Mouse (Mus musculus) CD4-positive, CD25-positive, alpha-beta regulatory T cell, adult 4 months (primary cell): ENCODE results near the gene Tsen54. TPM values are rescaled to one million over a fixed set of nuclear protein-coding genes. Genes with fewer than 3 reads are reported as not detected.
A peak's percentile ranks its signal among the peaks of the same experiment; 100 is the strongest.
"Not testable (repeated sequence)": the region's sequence is repeated elsewhere in the genome, so short reads cannot be mapped to it uniquely, and the experiment has no call there.

ENCODE experiments used
- ATAC-seq: one replicate; pipeline ENCODE4 v1.8.0; 2017
- polyA plus RNA-seq, 2 experiments: library from polyadenylated mRNA; unstranded; fragments of 100-300 nt; shearing (Covaris generic); gene quantifications; one replicate each; pipeline ENCODE4 v1.2.1; 2017

The Tsen54 gene
- polyA plus RNA-seq, 2 experiments from 2014 or later, result 11.0 to 16.2 TPM

GRCm38 (mm10) chr11:115831518-115831917 is 17.0 kb downstream of the Tsen54 start:
- ATAC-seq, result no peak

- ATAC-seq, result no peak
Measured at GRCm38 (mm10) chr11:115832064-115832463, 17.5 kb downstream of the Tsen54 start.

DNA sequence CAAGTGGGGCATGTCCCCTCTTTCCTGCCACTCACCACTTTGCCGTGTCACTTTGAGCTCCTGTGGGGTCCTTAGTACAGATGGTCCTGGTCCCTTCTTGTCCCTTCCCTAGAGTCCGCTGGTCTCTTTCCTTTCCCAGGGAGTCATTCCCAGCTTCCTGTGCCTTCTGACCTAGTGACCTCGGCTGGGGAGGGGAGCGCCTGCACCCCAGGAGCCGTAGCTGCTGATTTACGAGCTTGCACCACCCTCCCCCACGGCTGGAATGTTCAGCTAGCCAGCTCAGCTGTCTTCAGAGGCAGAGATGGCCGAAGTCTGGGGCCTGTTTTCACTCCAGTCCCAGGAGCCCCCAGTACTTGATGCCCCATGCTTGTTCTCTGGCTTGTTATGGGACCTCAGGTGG is 18.0 kb downstream of the Tsen54 start:
- ATAC-seq, result no peak

DNA sequence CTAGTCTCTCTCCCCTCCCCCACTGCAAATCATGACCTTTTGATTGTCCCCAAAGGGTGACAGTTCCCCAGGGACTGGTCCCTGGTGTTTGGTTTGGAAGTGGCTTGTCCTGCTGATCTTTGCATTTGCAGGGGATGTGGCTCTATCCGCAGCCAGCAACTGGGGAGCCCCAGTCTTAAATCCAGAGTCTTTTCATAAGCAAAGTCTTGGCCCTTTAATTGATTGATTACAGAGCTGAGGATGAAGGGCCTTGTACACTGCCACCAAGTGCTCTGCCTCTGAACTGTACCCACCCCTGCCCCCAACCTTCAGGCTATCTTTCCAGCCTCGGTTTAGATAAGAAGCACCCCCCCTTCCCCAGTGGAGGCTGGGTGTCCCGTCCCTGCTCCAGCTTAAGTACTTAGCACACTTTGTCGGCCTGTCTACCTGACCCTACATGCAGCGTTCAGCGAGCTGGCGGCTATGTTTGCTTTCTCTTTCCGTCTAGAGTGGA is 18.5 kb downstream of the Tsen54 start:
- ATAC-seq, result no peak

DNA sequence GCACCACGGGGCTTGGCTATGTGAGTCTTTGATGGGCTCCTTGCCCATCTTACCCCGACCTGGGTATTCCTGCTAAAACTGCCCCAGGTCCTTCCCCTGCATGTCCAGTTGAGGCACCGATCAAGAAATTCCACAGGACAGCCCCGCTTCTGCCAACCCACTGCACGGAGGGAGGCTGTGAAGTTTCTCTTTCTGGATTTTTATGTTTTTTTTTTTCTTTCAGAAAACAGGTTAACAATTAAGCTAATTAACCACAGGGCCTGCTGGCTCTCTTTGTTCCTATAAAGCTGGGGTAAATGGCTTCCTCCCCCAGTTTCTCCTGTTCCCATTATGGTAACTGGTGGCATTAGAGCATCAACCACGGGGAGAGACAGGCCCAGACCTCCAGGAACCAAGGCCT is 19.5 kb downstream of the Tsen54 start:
- no peak for ATAC-seq

- ATAC-seq, result no peak
Measured at GRCm38 (mm10) chr11:115836656-115837395, 22.3 kb downstream of the Tsen54 start.

DNA sequence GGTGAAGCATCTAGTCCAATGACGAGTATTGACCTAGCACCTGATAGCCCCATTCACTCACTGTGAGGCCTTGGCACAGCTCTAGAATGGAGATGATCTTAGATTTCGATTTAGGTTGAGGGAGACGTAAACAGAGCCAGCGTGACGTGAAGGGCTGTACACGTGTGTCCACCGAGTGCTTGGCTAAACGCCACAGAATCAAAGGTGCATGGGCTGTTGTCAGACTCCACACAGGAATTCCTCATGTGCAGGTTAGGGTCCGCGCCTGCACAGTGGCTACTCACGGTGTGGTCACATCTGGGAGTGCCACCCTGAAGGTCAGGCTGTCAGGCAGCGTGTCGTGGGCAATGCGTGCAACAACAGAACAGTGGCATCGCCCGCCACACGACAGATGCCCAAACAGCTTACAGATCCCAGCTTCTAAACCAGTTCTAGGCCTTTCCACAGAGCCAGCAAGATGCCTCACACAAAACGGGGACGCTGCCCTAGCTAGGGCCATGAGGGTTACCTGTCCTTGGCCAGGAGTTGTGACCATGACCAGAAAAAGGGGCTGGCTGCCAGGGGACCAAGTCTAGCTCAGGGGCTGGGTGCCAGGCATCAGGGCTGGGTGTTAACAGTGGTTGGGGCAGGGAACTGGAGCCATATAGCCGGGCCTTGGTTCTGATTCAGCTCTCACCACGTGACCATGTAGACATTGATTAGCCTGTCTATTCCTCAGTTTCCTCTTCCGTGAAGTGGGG is 23.3 kb downstream of the Tsen54 start:
- ATAC-seq, result no peak

- no peak for ATAC-seq
Measured at GRCm38 (mm10) chr11:115838895-115839311, 24.4 kb downstream of the Tsen54 start.

- no peak for ATAC-seq
Measured at GRCm38 (mm10) chr11:115839732-115840131, 25.2 kb downstream of the Tsen54 start.

DNA sequence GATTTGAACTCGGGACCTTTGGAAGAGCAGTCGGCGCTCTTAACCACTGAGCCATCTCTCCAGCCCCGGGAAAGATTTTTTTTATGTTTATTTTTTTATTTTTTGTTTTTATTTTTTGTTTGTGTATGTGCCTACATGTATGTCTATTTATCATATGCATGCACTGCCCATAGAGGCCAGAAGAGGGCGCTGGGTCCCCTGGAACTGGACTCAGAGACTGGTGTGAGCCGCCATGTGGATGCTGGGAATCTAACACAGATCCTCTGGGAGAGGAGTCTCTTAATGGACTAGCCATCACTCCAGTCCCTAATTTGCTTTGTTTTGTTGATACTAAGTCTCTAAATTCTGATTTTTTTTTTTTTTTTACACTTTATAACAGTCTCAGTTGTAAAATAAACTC is 26.5 kb downstream of the Tsen54 start:
- ATAC-seq, result no peak

DNA sequence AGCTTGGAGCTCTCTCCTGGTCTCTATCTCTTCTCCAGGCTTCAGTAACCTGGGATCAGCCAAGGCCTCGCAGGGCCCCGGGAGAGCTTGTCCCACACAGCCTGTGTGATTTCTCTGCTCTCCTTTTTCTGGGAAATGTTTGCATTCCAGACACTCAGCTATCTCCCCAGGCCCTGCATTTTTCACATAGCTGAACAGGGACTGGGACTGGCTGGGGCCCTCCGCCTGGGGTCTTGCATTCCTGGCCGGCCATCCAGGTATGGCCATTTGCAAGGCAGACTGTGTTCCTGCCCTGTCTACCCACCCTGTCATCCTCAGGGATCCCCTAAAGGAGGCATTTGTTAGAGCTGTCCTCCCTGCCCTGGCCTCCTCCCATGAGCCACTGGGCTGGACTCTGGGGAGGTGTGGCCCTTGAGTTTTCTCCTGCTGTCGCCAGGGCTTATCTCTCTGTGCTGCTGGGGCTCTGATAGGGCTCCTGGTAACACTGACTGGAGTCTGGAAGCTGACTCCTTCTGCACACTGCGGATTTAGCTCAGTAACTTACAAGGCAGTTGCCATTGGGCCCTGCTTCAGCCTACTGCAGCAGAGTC is 27.5 kb downstream of the Tsen54 start:
- no peak for ATAC-seq

DNA sequence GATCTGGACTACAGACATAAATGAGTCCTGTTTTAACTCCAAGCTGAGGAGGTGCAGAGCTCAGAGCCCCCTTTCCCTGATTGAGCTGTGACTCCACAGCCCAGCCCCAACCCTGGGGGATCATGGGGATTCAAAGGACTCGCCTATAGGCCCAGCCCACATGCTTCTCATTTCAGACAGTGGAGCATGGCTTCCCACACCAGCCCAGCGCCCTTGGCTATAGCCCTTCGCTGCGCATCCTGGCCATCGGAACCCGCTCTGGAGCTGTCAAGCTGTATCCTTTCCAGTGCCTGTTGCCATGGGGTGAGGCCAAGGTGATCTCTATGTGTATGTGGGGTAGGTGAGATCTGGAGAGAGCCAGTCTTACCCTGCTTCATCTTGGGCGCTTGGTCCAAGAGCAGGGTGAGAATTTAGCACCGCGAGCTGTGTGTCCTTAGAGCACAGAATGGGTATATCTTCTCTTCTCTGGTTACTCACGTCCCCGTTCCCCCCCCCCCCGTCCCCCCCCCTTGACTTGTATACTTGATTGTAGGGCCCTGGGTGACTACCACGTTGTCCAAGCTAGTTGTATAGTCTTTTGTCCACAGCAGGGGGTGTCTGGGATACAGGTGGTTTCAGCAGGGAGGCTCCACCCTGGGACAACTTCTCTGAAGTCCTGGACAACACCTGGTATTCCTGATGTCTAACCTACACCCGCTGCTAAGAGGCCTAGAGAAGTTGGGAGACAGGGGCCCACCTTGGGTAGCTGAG is 28.8 kb downstream of the Tsen54 start:
- ATAC-seq, result no peak

- no peak for ATAC-seq
Measured at GRCm38 (mm10) chr11:115843891-115844239, 29.3 kb downstream of the Tsen54 start.

DNA sequence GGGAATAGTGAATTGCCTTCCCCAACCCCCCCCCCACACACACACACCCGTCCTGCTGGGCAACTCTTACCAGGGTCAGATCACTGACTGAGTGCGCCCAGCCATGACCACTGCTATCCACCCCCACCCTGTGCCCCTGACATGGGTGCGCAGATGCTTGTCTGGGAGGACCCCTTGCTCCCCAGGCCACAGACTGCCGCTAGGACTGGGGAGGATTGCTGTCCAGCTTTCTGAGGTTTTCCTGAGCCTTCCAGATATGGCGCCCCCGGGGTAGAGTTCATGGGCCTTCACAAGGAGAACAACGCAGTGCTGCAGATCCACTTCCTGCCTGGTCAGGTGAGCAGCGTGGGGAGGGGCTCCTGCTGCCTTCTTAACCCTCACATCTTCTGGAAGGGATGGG is 29.7 kb downstream of the Tsen54 start:
- no peak for ATAC-seq

- no peak for ATAC-seq
Measured at GRCm38 (mm10) chr11:115845819-115846218, 31.3 kb downstream of the Tsen54 start.

GRCm38 (mm10) chr11:115854674-115855073 is 40.1 kb downstream of the Tsen54 start:
- ATAC-seq, result no peak

DNA sequence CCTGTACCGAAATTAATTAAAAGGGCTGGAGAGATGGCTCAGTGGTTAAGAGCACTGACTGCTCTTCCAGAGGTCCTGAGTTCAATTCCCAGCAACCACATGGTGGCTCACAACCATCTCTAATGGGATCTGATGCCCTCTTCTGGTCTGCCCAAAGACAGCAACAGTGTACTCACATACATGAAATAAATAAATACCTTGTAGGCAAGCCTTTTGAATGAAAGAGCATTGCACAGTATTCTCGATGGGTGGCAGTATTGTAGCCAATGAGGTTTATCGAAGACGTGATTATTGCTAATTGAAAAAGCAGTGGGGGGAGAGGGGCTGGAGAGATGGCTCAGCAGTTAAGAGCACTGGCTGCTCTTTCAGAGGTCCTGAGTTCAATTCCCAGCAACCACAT is 42.6 kb downstream of the Tsen54 start:
- not testable (repeated sequence) for ATAC-seq

- no peak for ATAC-seq
Measured at GRCm38 (mm10) chr11:115857936-115858335, 43.4 kb downstream of the Tsen54 start.

DNA sequence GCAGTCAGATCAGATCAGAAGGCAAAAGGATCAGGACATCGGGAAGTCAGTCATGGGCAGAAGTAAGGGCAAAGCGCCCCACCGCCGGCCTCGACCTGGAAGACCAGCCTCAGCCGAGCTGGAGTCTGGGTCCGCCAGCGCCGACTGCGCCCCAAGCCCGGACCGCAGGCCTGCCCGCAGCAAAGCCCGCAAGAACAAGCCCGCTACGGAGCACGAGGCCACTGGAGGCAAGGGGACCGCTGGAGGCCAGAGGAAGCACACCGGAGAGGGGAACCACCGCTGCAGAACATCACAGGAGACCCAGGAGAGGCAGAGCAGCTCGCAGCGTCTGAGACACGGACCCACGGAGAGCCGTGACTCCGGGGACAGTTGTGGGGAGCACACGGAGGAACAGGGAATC is 43.8 kb downstream of the Tsen54 start, which contains the start of gene Myo15b:
TSS of gene Myo15b (plus strand) at position 53 of the 400 bp plus-strand sequence.
- ATAC-seq, result no peak

DNA sequence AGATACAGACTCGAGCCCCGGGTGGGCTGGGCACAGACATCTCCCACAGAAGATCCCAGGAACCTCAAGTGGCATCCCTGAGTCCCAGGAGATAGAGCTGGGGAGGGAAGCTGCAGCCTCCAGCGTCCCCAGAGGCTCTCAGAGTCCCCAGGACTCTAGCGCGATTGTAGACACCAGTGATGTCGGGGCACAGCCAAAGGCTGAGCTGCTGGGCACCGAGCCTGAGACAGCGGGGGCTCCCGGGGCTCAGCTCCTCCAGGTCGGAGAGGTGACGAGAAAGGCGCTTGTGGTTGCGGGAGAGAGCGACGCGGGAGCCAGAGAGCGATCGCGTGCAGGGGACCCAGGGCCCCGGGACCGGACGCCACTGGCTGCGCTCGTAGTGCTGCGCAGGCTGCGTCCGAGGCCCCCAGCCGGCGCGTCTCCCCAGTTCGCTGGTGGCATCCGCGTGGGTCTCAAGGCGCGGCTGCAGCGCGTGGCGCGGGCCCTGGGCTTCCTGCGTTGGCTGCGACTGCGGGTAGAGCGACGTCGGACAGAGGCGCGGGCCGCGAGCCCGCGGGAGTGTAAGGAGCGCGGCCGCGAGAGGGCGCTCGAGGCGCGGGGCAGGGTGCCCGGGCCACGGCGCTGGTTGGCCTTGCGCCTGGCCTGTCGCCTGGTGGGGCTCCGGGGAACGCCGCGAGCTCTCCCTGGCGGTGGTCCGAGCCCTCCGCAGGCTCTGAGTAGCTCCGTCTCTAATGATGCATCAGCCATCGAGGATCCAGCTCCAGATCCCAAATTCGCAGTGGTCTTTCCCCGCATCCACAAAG is 44.8 kb downstream of the Tsen54 start:
- ATAC-seq, result peak; percentile 86

- ATAC-seq, result no peak
Measured at GRCm38 (mm10) chr11:115863895-115864294, 49.4 kb downstream of the Tsen54 start.

DNA sequence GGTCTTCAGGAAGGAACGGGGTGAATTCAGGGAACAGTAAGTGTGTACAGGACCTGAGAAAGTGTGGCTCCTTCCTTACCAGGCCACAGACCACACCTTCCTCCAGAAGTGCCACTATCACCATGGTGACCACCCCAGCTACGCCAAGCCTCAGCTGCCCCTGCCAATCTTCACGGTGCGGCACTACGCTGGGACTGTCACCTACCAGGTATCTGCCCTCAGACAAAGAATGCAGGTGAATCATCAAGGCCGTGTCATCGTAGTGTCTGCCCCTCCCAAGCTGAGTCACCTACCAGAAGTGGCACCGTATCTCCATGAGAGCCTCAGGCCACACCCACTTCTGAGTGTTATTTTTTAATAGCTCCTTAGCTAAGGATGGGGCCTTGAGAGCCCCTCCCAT is 54.9 kb downstream of the Tsen54 start:
- no peak for ATAC-seq
